Mouse (Mus musculus) kidney, adult 2 months (tissue): ENCODE measurements around the gene Wfikkn1.

Experiments used
- CTCF ChIP-seq: fragments of 200-500 bp; conservative IDR thresholded peaks from 2 replicates; pipeline ENCODE4 v1.5.1; 2011; ENCODE audit warnings: low read depth, mild to moderate bottlenecking, control low read depth, low read length, moderate library complexity, mixed read lengths; ENCODE audit not compliant: insufficient read depth, insufficient read length
- POLR2A ChIP-seq: fragments of 200-500 bp; IDR thresholded peaks from one replicate; pipeline ENCODE4 v1.6.1; 2011; ENCODE audit warnings: low read depth, low read length, control low read depth

DNA sequence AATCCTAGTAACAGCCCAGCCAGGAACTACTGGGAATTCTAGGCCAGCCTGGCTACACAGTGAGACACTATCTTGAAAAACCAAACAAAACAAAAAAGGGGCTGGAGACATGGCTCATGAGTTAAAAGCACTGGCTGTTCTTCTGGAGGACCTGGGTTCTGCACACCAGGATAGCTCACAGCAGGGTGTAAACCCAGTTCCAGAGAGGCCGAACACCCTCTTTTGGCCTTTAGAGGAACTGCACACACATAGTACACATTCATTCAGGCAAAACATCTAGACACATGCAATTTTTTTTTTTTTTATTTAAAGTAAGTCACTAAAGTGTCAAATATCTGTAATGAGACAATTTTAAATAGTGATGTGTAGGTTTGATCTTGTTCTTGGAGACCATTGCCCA, 19.5 kb upstream of the Wfikkn1 start:
- TF ChIP-seq POLR2A (no peak), CTCF (no peak)
